Mouse (Mus musculus): ENCODE measurements around the gene Gnao1. TPM values are rescaled to one million over a fixed set of nuclear protein-coding genes. Genes with fewer than 3 reads are reported as not detected.

Gene Gnao1
- total RNA-seq, 2 experiments from 2014 or later = 1,067 to 1,097 TPM

- intact Hi-C loops (cut with DNase I) = loop anchor here (5.0 kb wide), 1 partner anchor 112 kb away; no protein-coding TSS in a partner anchor
- DNase-seq (ENCODE audit: extremely low spot score in 1 of 2, low spot score in 2 of 2) = no peak
These were observed 114.2 kb downstream of the Gnao1 start for GRCm38 (mm10) chr8:93923897-93924334.

GRCm38 (mm10) chr8:93925513-93925912 is 115.7 kb downstream of the Gnao1 start:
- intact Hi-C loops (cut with DNase I) = no loop called here
- DNase-seq (ENCODE audit: extremely low spot score in 1 of 2, low spot score in 2 of 2) = peak in 1 of 2 experiments; percentile 36

GRCm38 (mm10) chr8:93929233-93929632 is 119.5 kb downstream of the Gnao1 start:
- DNase-seq (ENCODE audit: extremely low spot score in 1 of 2, low spot score in 2 of 2) = no peak
- intact Hi-C loops (cut with DNase I) = no loop called here

- intact Hi-C loops (cut with DNase I) = loop anchor here (5.0 kb wide), 2 partner anchors 114 to 339 kb away; no protein-coding TSS in a partner anchor
These were observed 121.6 kb downstream of the Gnao1 start for GRCm38 (mm10) chr8:93931336-93931735.

GRCm38 (mm10) chr8:93932873-93933272 is 123.1 kb downstream of the Gnao1 start:
- intact Hi-C loops (cut with DNase I) = loop anchor here (5.0 kb wide), 2 partner anchors 116 to 341 kb away; no protein-coding TSS in a partner anchor
- peak; percentile 62 to 80 for DNase-seq (ENCODE audit: extremely low spot score in 1 of 2, low spot score in 2 of 2)

More at GRCm38 (mm10) chr8:93931336-93931735, 121.6 kb downstream of the Gnao1 start:
- peak in 1 of 2 experiments; percentile 42 for DNase-seq (ENCODE audit: extremely low spot score in 1 of 2, low spot score in 2 of 2)

GRCm38 (mm10) chr8:93933288-93933687 is 123.5 kb downstream of the Gnao1 start:
- DNase-seq (ENCODE audit: extremely low spot score in 1 of 2, low spot score in 2 of 2) = no peak
- intact Hi-C loops (cut with DNase I) = loop anchor here (5.0 kb wide), 2 partner anchors 116 to 341 kb away; no protein-coding TSS in a partner anchor

- DNase-seq (ENCODE audit: extremely low spot score in 1 of 2, low spot score in 2 of 2) = no peak
- intact Hi-C loops (cut with DNase I) = no loop called here
These were observed 128.4 kb downstream of the Gnao1 start for GRCm38 (mm10) chr8:93938193-93938592.

GRCm38 (mm10) chr8:93940542-93941423 is 131.0 kb downstream of the Gnao1 start:
- intact Hi-C loops (cut with DNase I) = no loop called here
- no peak for DNase-seq (ENCODE audit: extremely low spot score in 1 of 2, low spot score in 2 of 2)

GRCm38 (mm10) chr8:93941636-93942054 is 131.9 kb downstream of the Gnao1 start:
- DNase-seq (ENCODE audit: extremely low spot score in 1 of 2, low spot score in 2 of 2) = no peak
- intact Hi-C loops (cut with DNase I) = no loop called here

- intact Hi-C loops (cut with DNase I) = no loop called here
- DNase-seq (ENCODE audit: extremely low spot score in 1 of 2, low spot score in 2 of 2) = no peak
These were observed 136.0 kb downstream of the Gnao1 start for GRCm38 (mm10) chr8:93945781-93946180.

GRCm38 (mm10) chr8:93946397-93946796 is 136.6 kb downstream of the Gnao1 start:
- DNase-seq (ENCODE audit: extremely low spot score in 1 of 2, low spot score in 2 of 2) = no peak
- intact Hi-C loops (cut with DNase I) = no loop called here

- intact Hi-C loops (cut with DNase I) = loop anchor here (10.0 kb wide), 1 partner anchor 285 kb away; no protein-coding TSS in a partner anchor
- DNase-seq (ENCODE audit: extremely low spot score in 1 of 2, low spot score in 2 of 2) = no peak
These were observed 140.4 kb downstream of the Gnao1 start for GRCm38 (mm10) chr8:93950133-93950532.

GRCm38 (mm10) chr8:93952511-93952910 is 142.7 kb downstream of the Gnao1 start:
- no peak for DNase-seq (ENCODE audit: extremely low spot score in 1 of 2, low spot score in 2 of 2)
- intact Hi-C loops (cut with DNase I) = loop anchor here (10.0 kb wide), 1 partner anchor 288 kb away; no protein-coding TSS in a partner anchor

- intact Hi-C loops (cut with DNase I) = loop anchor here (10.0 kb wide), 1 partner anchor 294 kb away; no protein-coding TSS in a partner anchor
- peak in 1 of 2 experiments; percentile 36 for DNase-seq (ENCODE audit: extremely low spot score in 1 of 2, low spot score in 2 of 2)
These were observed 148.6 kb downstream of the Gnao1 start for GRCm38 (mm10) chr8:93958402-93958801.

- no peak for DNase-seq (ENCODE audit: extremely low spot score in 1 of 2, low spot score in 2 of 2)
- intact Hi-C loops (cut with DNase I) = no loop called here
These were observed 151.1 kb downstream of the Gnao1 start for GRCm38 (mm10) chr8:93960909-93961308.

- intact Hi-C loops (cut with DNase I) = no loop called here
- no peak for DNase-seq (ENCODE audit: extremely low spot score in 1 of 2, low spot score in 2 of 2)
These were observed 158.5 kb downstream of the Gnao1 start for GRCm38 (mm10) chr8:93968293-93968692.

- intact Hi-C loops (cut with DNase I) = no loop called here
- DNase-seq (ENCODE audit: extremely low spot score in 1 of 2, low spot score in 2 of 2) = no peak
These were observed 160.0 kb downstream of the Gnao1 start for GRCm38 (mm10) chr8:93969626-93970340.

GRCm38 (mm10) chr8:93971451-93971850 is 161.7 kb downstream of the Gnao1 start:
- intact Hi-C loops (cut with DNase I) = no loop called here
- no peak for DNase-seq (ENCODE audit: extremely low spot score in 1 of 2, low spot score in 2 of 2)

GRCm38 (mm10) chr8:93972211-93972610 is 162.4 kb downstream of the Gnao1 start:
- no peak for DNase-seq (ENCODE audit: extremely low spot score in 1 of 2, low spot score in 2 of 2)
- intact Hi-C loops (cut with DNase I) = no loop called here

Data from left cerebral cortex, postnatal 10 days (tissue).